Mouse (Mus musculus) C2C12 (cell line): ENCODE data around the gene Rem1. TPM values are rescaled to one million over a fixed set of nuclear protein-coding genes. Genes with fewer than 3 reads are reported as not detected.

ENCODE experiments used
- H3K27me3 ChIP-seq: one replicate; pipeline ENCODE4 v1.6.1; 2011; ENCODE audit not compliant: control insufficient read depth, insufficient read depth, insufficient read length
- H3K36me3 ChIP-seq: one replicate; pipeline ENCODE4 v1.6.1; 2011; ENCODE audit not compliant: control insufficient read depth, insufficient read depth
- H3K4me3 ChIP-seq: one replicate; pipeline ENCODE4 v1.5.1; 2011; ENCODE audit warnings: mild to moderate bottlenecking, control low read depth; ENCODE audit not compliant: poor library complexity, insufficient read depth, severe bottlenecking
- H3K79me2 ChIP-seq: one replicate; pipeline ENCODE4 v1.6.1; 2011; ENCODE audit not compliant: control insufficient read depth, insufficient read depth
- H3K79me3 ChIP-seq: one replicate; pipeline ENCODE4 v1.6.1; 2011; ENCODE audit warnings: low read depth, control low read depth
- H3ac ChIP-seq: one replicate; pipeline ENCODE3; 2011; ENCODE audit warnings: low read depth; ENCODE audit not compliant: control insufficient read depth, insufficient read length
- CEBPB ChIP-seq: IDR thresholded peaks from one replicate; pipeline ENCODE4 v1.6.1; 2011; ENCODE audit warnings: low read depth, mild to moderate bottlenecking, control low read depth, moderate library complexity
- CTCF ChIP-seq: IDR thresholded peaks from one replicate; pipeline ENCODE4 v1.5.1; 2011; ENCODE audit not compliant: control insufficient read depth, insufficient read depth, insufficient read length
- FOSL1 ChIP-seq: IDR thresholded peaks from one replicate; pipeline ENCODE4 v1.8.0; 2011; ENCODE audit warnings: mild to moderate bottlenecking, low read length; ENCODE audit not compliant: poor library complexity, insufficient read depth, severe bottlenecking
- MAX ChIP-seq: IDR thresholded peaks from one replicate; pipeline ENCODE4 v1.6.1; 2011; ENCODE audit warnings: mild to moderate bottlenecking, control low read depth
- MYOD1 ChIP-seq: IDR thresholded peaks from one replicate; pipeline ENCODE4 v1.6.1; 2011; ENCODE audit warnings: low read depth; ENCODE audit not compliant: control insufficient read depth, insufficient read length
- MYOG ChIP-seq: IDR thresholded peaks from one replicate; pipeline ENCODE4 v1.6.1; 2011; ENCODE audit not compliant: control insufficient read depth, insufficient read length; ENCODE audit errors: extremely low read depth
- USF1 ChIP-seq: IDR thresholded peaks from one replicate; pipeline ENCODE4 v1.6.1; 2011; ENCODE audit warnings: low read depth, mild to moderate bottlenecking, control low read depth, moderate library complexity
- polyA plus RNA-seq: library from polyadenylated mRNA; unstranded; fragments of >200 nt; fragmentation: generic; extraction: Trizol; gene quantifications from one replicate; pipeline ENCODE4 v1.2.1, GENCODE M21; 2012; ENCODE audit warnings: missing spikeins

The Rem1 gene
- polyA plus RNA-seq, 1 experiment: 38.7 TPM

- Histone ChIP-seq H3K79me2 (peaks cover 65% of the 10 kb centered on the region), H3K79me3 (peaks cover 34% of the 10 kb centered on the region), H3K36me3 (peaks cover 99% of the 10 kb centered on the region), H3ac (no peak overlapping the region), H3K4me3 (no peak overlapping the region), H3K27me3 (no peaks in the 10 kb centered on the region)
- TF ChIP-seq CTCF (no peak), MYOG (no peak), FOSL1 (no peak), USF1 (no peak), MAX (no peak), CEBPB (no peak), MYOD1 (no peak)
Measured at GRCm38 (mm10) chr2:152683086-152683485, 56.3 kb downstream of the Rem1 start.

Other genes with a start within 250 kb of the Rem1 start
- gene Sox12, start 228.9 kb upstream of the Rem1 start, polyA plus RNA-seq: 7.2 TPM
- not detected for gene Zcchc3, start 211.9 kb upstream of the Rem1 start, polyA plus RNA-seq
- 0.09 TPM for gene 6820408C15Rik, start 211.4 kb upstream of the Rem1 start, polyA plus RNA-seq
- not detected for gene Defb23, start 162.3 kb upstream of the Rem1 start, polyA plus RNA-seq
- not detected for gene Defb20, start 149.9 kb upstream of the Rem1 start, polyA plus RNA-seq
- gene Defb22, start 136.8 kb upstream of the Rem1 start, polyA plus RNA-seq: not detected
- not detected for gene Defb26, start 115.3 kb upstream of the Rem1 start, polyA plus RNA-seq
- gene Defb28, start 108.7 kb upstream of the Rem1 start, polyA plus RNA-seq: 0.57 TPM
- gene Defb29, start 86.9 kb upstream of the Rem1 start, polyA plus RNA-seq: not detected
- not detected for gene Gm17416, start 57.6 kb upstream of the Rem1 start, polyA plus RNA-seq
- not detected for gene Defb21, start 54.2 kb upstream of the Rem1 start, polyA plus RNA-seq
- gene Defb19, start 46.6 kb upstream of the Rem1 start, polyA plus RNA-seq: not detected
- not detected for gene Defb45, start 27.6 kb upstream of the Rem1 start, polyA plus RNA-seq
- gene Defb36, start 22.6 kb upstream of the Rem1 start, polyA plus RNA-seq: not detected
- 3.6 TPM for gene Defb25, start 3.9 kb upstream of the Rem1 start, polyA plus RNA-seq
- 136 TPM for gene H13, start 42.5 kb downstream of the Rem1 start, polyA plus RNA-seq
- 24.7 TPM for gene Mcts2, start 60.1 kb downstream of the Rem1 start, polyA plus RNA-seq
- gene Id1, start 109.3 kb downstream of the Rem1 start, polyA plus RNA-seq: 503 TPM
- 0.39 TPM for gene Cox4i2, start 127.2 kb downstream of the Rem1 start, polyA plus RNA-seq
- gene Bcl2l1, start 204.8 kb downstream of the Rem1 start, polyA plus RNA-seq: 67.3 TPM
- gene Tpx2, start 221.0 kb downstream of the Rem1 start, polyA plus RNA-seq: 54.8 TPM